Mouse (Mus musculus) neural tube, embryonic 15.5 days (tissue): ENCODE data around the gene Fam196b. TPM values are rescaled to one million over a fixed set of nuclear protein-coding genes. Genes with fewer than 3 reads are reported as not detected.

Source experiments
- ATAC-seq: fragments of 200-750 bp; cut with Nextera tagmentation; 2 replicates; pipeline ENCODE4 v1.8.0; 2017; ENCODE audit warnings: mild to moderate bottlenecking, moderate TSS enrichment, moderate library complexity; ENCODE audit not compliant: low FRiP score
- H3K27ac ChIP-seq: fragments of 300-500 bp; sonication (generic); replicated peaks from 2 replicates; pipeline ENCODE4 v1.5.1; 2015; ENCODE audit warnings: mild to moderate bottlenecking, inconsistent platforms
- H3K27me3 ChIP-seq: fragments of 300-500 bp; sonication (generic); replicated peaks from 2 replicates; pipeline ENCODE4 v1.6.1; 2015; ENCODE audit warnings: inconsistent platforms
- H3K36me3 ChIP-seq: fragments of 300-500 bp; sonication (generic); 2 replicates; pipeline ENCODE4 v1.6.1; 2015; ENCODE audit warnings: inconsistent platforms
- H3K4me1 ChIP-seq: fragments of 300-500 bp; sonication (generic); 2 replicates; pipeline ENCODE4 v1.6.1; 2015; ENCODE audit warnings: inconsistent platforms
- H3K4me2 ChIP-seq: fragments of 300-500 bp; sonication (generic); 2 replicates; pipeline ENCODE4 v1.6.1; 2015; ENCODE audit warnings: inconsistent platforms, mild to moderate bottlenecking, moderate library complexity
- H3K4me3 ChIP-seq: fragments of 300-500 bp; sonication (generic); replicated peaks from 2 replicates; pipeline ENCODE4 v1.5.1; 2015; ENCODE audit warnings: mild to moderate bottlenecking, inconsistent platforms
- H3K9ac ChIP-seq: fragments of 300-500 bp; sonication (generic); replicated peaks from 2 replicates; pipeline ENCODE4 v1.6.1; 2015; ENCODE audit warnings: mild to moderate bottlenecking, inconsistent platforms
- H3K9me3 ChIP-seq: fragments of 300-500 bp; sonication (generic); replicated peaks from 2 replicates; pipeline ENCODE4 v1.6.1; 2016; ENCODE audit warnings: inconsistent platforms
- WGBS: fragments of 180-500 bp; shearing (Covaris S2); methylation state at CpG from one replicate; pipeline ENCODE4 v1.1.7; 2015; ENCODE audit warnings: mixed read lengths; 5-methylcytosine and 5-hydroxymethylcytosine counted together
- polyA plus RNA-seq: library from polyadenylated mRNA; unstranded; fragments of >200 nt; fragmentation: Nextera tagmentation; extraction: Ambion mirVana; gene quantifications from 2 replicates; pipeline ENCODE4 v1.2.1, GENCODE M21; 2015

Gene Fam196b
- polyA plus RNA-seq, 1 experiment from 2014 or later, result 4.0 TPM

- H3K4me2 ChIP-seq, result no peak overlapping the region
- no peaks in the 10 kb centered on the region for H3K27me3 ChIP-seq
- no peak overlapping the region for H3K9ac ChIP-seq
- no peaks in the 10 kb centered on the region for H3K9me3 ChIP-seq
- no peak overlapping the region for H3K4me3 ChIP-seq
- no peaks in the 10 kb centered on the region for H3K4me1 ChIP-seq
- H3K27ac ChIP-seq, result no peak overlapping the region
- H3K36me3 ChIP-seq, result no peaks in the 10 kb centered on the region
- ATAC-seq, result no peak
- WGBS, result 94% methylated on average over 1 of the region's 1 CpGs
These were observed 15.1 kb upstream of the Fam196b start for GRCm38 (mm10) chr11:34299550-34299949.

GRCm38 (mm10) chr11:34300064-34300463 lies 14.6 kb upstream of the Fam196b start:
- H3K4me1 ChIP-seq, result no peaks in the 10 kb centered on the region
- 92% methylated on average over 7 of the region's 7 CpGs for WGBS
- no peaks in the 10 kb centered on the region for H3K36me3 ChIP-seq
- H3K9me3 ChIP-seq, result no peaks in the 10 kb centered on the region
- H3K27ac ChIP-seq, result no peak overlapping the region
- no peak overlapping the region for H3K9ac ChIP-seq
- H3K27me3 ChIP-seq, result no peaks in the 10 kb centered on the region
- no peak for ATAC-seq
- no peak overlapping the region for H3K4me2 ChIP-seq
- H3K4me3 ChIP-seq, result no peak overlapping the region

GRCm38 (mm10) chr11:34306231-34306630 lies 8.4 kb upstream of the Fam196b start:
- H3K27me3 ChIP-seq, result no peaks in the 10 kb centered on the region
- ATAC-seq, result no peak
- H3K4me3 ChIP-seq, result no peak overlapping the region
- H3K4me2 ChIP-seq, result no peak overlapping the region
- H3K36me3 ChIP-seq, result no peaks in the 10 kb centered on the region
- H3K27ac ChIP-seq, result no peak overlapping the region
- no peak overlapping the region for H3K9ac ChIP-seq
- H3K4me1 ChIP-seq, result no peaks in the 10 kb centered on the region
- H3K9me3 ChIP-seq, result no peaks in the 10 kb centered on the region
- 83% methylated on average over 3 of the region's 3 CpGs for WGBS

- H3K9me3 ChIP-seq, result no peaks in the 10 kb centered on the region
- no peak overlapping the region for H3K9ac ChIP-seq
- H3K27ac ChIP-seq, result no peak overlapping the region
- H3K27me3 ChIP-seq, result no peaks in the 10 kb centered on the region
- WGBS, result 85% methylated on average over 3 of the region's 3 CpGs
- H3K4me2 ChIP-seq, result no peak overlapping the region
- H3K4me3 ChIP-seq, result no peak overlapping the region
- 0 out of 2 replicates have a peak, but pooled peaks cover 3% of the 10 kb centered on the region for H3K4me1 ChIP-seq
- no peaks in the 10 kb centered on the region for H3K36me3 ChIP-seq
- no peak for ATAC-seq
These were observed 5.9 kb upstream of the Fam196b start for GRCm38 (mm10) chr11:34308731-34309130.

GRCm38 (mm10) chr11:34309360-34309759 lies 5.3 kb upstream of the Fam196b start:
- Histone ChIP-seq H3K36me3 (no peaks in the 10 kb centered on the region), H3K4me3 (no peak overlapping the region), H3K4me1 (0 out of 2 replicates have a peak, but pooled peaks cover 3% of the 10 kb centered on the region), H3K9ac (no peak overlapping the region), H3K27me3 (0 out of 2 replicates have a peak, but pooled peaks cover 3% of the 10 kb centered on the region), H3K27ac (no peak overlapping the region), H3K4me2 (no peak overlapping the region), H3K9me3 (no peaks in the 10 kb centered on the region)
- no peak for ATAC-seq
- WGBS, result 83% methylated on average over 2 of the region's 2 CpGs

- Histone ChIP-seq H3K36me3 (no peaks in the 10 kb centered on the region), H3K4me3 (no peak overlapping the region), H3K4me1 (peaks cover 15% of the 10 kb centered on the region), H3K27me3 (0 out of 2 replicates have a peak, but pooled peaks cover 3% of the 10 kb centered on the region), H3K9ac (no peak overlapping the region), H3K4me2 (no peak overlapping the region), H3K9me3 (no peaks in the 10 kb centered on the region), H3K27ac (no peak overlapping the region)
- 68% methylated on average over 5 of the region's 5 CpGs for WGBS
- no peak for ATAC-seq
These were observed 2.9 kb upstream of the Fam196b start for GRCm38 (mm10) chr11:34311717-34312116.

GRCm38 (mm10) chr11:34312208-34312607 lies 2.4 kb upstream of the Fam196b start:
- 83% methylated on average over 7 of the region's 7 CpGs for WGBS
- Histone ChIP-seq H3K27ac (no peak overlapping the region), H3K9me3 (no peaks in the 10 kb centered on the region), H3K27me3 (0 out of 2 replicates have a peak, but pooled peaks cover 3% of the 10 kb centered on the region), H3K36me3 (no peaks in the 10 kb centered on the region), H3K9ac (no peak overlapping the region), H3K4me3 (no peak overlapping the region), H3K4me2 (no peak overlapping the region), H3K4me1 (peaks cover 20% of the 10 kb centered on the region)
- no peak for ATAC-seq

GRCm38 (mm10) chr11:34315383-34315782 lies 761 bp downstream of the Fam196b start:
- 0 out of 2 replicates have a peak, but pooled peaks cover 3% of the 10 kb centered on the region for H3K27me3 ChIP-seq
- H3K9ac ChIP-seq, result peak overlapping the region; percentile 60
- peaks cover 32% of the 10 kb centered on the region for H3K4me1 ChIP-seq
- 3% methylated on average over 5 of the region's 5 CpGs for WGBS
- H3K9me3 ChIP-seq, result no peaks in the 10 kb centered on the region
- no peaks in the 10 kb centered on the region for H3K36me3 ChIP-seq
- H3K4me3 ChIP-seq, result peak overlapping the region; percentile 45
- peak overlapping the region; percentile 68 for H3K27ac ChIP-seq
- H3K4me2 ChIP-seq, result peak overlapping the region; percentile 57
- no peak for ATAC-seq

- H3K27me3 ChIP-seq, result 0 out of 2 replicates have a peak, but pooled peaks cover 3% of the 10 kb centered on the region
- peak overlapping the region; percentile 68 for H3K27ac ChIP-seq
- H3K36me3 ChIP-seq, result no peaks in the 10 kb centered on the region
- WGBS, result 26% methylated on average over 10 of the region's 10 CpGs
- ATAC-seq, result no peak
- peaks cover 32% of the 10 kb centered on the region for H3K4me1 ChIP-seq
- peak overlapping the region; percentile 60 for H3K9ac ChIP-seq
- H3K4me2 ChIP-seq, result peak overlapping the region; percentile 57
- H3K9me3 ChIP-seq, result no peaks in the 10 kb centered on the region
- H3K4me3 ChIP-seq, result peak overlapping the region; percentile 45
These were observed 1.6 kb downstream of the Fam196b start for GRCm38 (mm10) chr11:34316176-34316575.

- H3K9ac ChIP-seq, result no peak overlapping the region
These were observed 2.4 kb downstream of the Fam196b start for GRCm38 (mm10) chr11:34317001-34317400.

GRCm38 (mm10) chr11:34319282-34319681 lies 4.7 kb downstream of the Fam196b start:
- H3K27me3 ChIP-seq, result no peaks in the 10 kb centered on the region
- WGBS, result 90% methylated on average over 1 of the region's 1 CpGs
- no peak overlapping the region for H3K4me2 ChIP-seq
- no peaks in the 10 kb centered on the region for H3K9me3 ChIP-seq
- peaks cover 29% of the 10 kb centered on the region for H3K4me1 ChIP-seq
- no peak overlapping the region for H3K27ac ChIP-seq
- ATAC-seq, result no peak
- no peaks in the 10 kb centered on the region for H3K36me3 ChIP-seq
- H3K4me3 ChIP-seq, result no peak overlapping the region
- H3K9ac ChIP-seq, result no peak overlapping the region

More at GRCm38 (mm10) chr11:34317001-34317400, 2.4 kb downstream of the Fam196b start:
- 52% methylated on average over 8 of the region's 8 CpGs for WGBS
- Histone ChIP-seq H3K4me1 (peaks cover 32% of the 10 kb centered on the region), H3K4me3 (peak overlapping the region; percentile 45), H3K36me3 (no peaks in the 10 kb centered on the region), H3K9me3 (no peaks in the 10 kb centered on the region), H3K27ac (no peak overlapping the region), H3K27me3 (0 out of 2 replicates have a peak, but pooled peaks cover 3% of the 10 kb centered on the region), H3K4me2 (peak overlapping the region; percentile 57)
- ATAC-seq, result no peak

- Histone ChIP-seq H3K4me1 (peaks cover 3% of the 10 kb centered on the region; the same call in 1 of the 2 replicates), H3K27me3 (no peaks in the 10 kb centered on the region), H3K9ac (no peak overlapping the region), H3K4me2 (no peak overlapping the region), H3K4me3 (no peak overlapping the region), H3K27ac (no peak overlapping the region), H3K9me3 (no peaks in the 10 kb centered on the region), H3K36me3 (no peaks in the 10 kb centered on the region)
- ATAC-seq, result peak; percentile 14; the same call in 1 of the 2 replicates
- 85% methylated on average over 8 of the region's 8 CpGs for WGBS
These were observed 9.0 kb downstream of the Fam196b start for GRCm38 (mm10) chr11:34323664-34324063.
